Comparison of ENCODE assay signal across 9 mouse cellular contexts in the genomic region with DNA sequence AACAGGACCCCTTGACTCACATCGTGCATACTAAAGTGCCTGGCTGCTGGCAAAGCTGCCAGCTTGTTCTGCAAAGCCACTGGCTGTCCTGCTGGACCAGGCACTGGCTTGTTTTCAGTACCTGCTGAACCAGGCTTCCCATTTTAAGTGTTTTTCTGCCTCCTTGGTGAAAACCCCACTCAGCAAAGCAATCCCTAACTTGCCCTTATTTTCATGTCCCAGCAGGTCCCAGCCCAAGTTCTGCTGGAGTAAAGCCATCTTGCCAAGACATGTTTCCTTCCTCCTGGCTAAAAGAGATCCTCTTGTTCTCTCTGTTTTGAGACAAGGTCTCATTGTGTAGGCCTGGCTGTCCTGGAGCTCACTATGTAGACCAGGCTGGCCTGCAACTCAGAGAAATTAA. TPM values are rescaled to one million over a fixed set of nuclear protein-coding genes. Genes with fewer than 3 reads are reported as not detected.
DNase-seq lines count a peak whose midpoint lies in the region; ATAC-seq and TF ChIP-seq lines count a peak whose summit lies in the region.
"Had no signal": no experiment of that assay in that cellular context is flagged by ENCODE, and none has a peak within 500 bp of the region (broad histone marks: within the 10 kb centered on the region; RNA-seq: fewer than 3 reads in every experiment).

No protein-coding gene starts in this region.

- H3K4me2 ChIP-seq in hindbrain, embryonic 11.5 days (replicated peaks; ENCODE audit: low read depth, low read length) = no peak overlapping the region
- 0 out of 2 replicates have a peak overlapping the region, but pooled peaks have one; percentile 11 for H3K4me2 ChIP-seq in CH12.LX (ENCODE audit: insufficient read depth, low read depth, poor library complexity, severe bottlenecking)
- peak overlapping the region; percentile 89 for H3K4me2 ChIP-seq in liver, embryonic 13.5 days

- ATAC-seq in hindbrain, embryonic 11.5 days (ENCODE audit: low FRiP score) = no peak
- no peak for ATAC-seq in liver, embryonic 13.5 days (ENCODE audit: low read depth)
- ATAC-seq: Patski had no signal

- no peak overlapping the region for H3K9ac ChIP-seq in hindbrain, embryonic 11.5 days (ENCODE audit: low read depth, low read length)
- no peak overlapping the region for H3K9ac ChIP-seq in CH12.LX (ENCODE audit: insufficient read depth, low read depth)
- H3K9ac ChIP-seq in MEL (ENCODE audit: control insufficient read depth, low read depth, low read length, poor library complexity, severe bottlenecking) = peak overlapping the region; percentile 98; the same call in 1 of the 2 replicates
- no peak overlapping the region; the same call in 1 of the 2 replicates for H3K9ac ChIP-seq in liver, embryonic 13.5 days

- 97% methylated on average over 1 of the region's 1 CpGs for WGBS in hindbrain, embryonic 10.5 days
- WGBS in hindbrain, embryonic 11.5 days = 81% methylated on average over 1 of the region's 1 CpGs
- 94% methylated on average over 1 of the region's 1 CpGs for WGBS in liver, embryonic 13.5 days (ENCODE audit: insufficient replicate concordance)

- no peak for TF ChIP-seq RAD21 in CH12.LX (IDR thresholded peaks at IDR 0.05; ENCODE audit: low read depth, low read length)
- no peak for TF ChIP-seq RAD21 in MEL (IDR thresholded peaks at IDR 0.05; ENCODE audit: low read depth, low read length)

- H3K27ac ChIP-seq in hindbrain, embryonic 10.5 days = no peak overlapping the region
- H3K27ac ChIP-seq in hindbrain, embryonic 11.5 days (ENCODE audit: low read depth, low read length) = no peak overlapping the region
- H3K27ac ChIP-seq in CH12.LX (ENCODE audit: insufficient read depth, low read depth) (no peak overlapping the region), MEL (ENCODE audit: control insufficient read depth, low read depth, low read length) (no peak overlapping the region)
- no peak overlapping the region for H3K27ac ChIP-seq in liver, embryonic 13.5 days

- peaks cover 52% of the 10 kb centered on the region for H3K36me3 ChIP-seq in hindbrain, embryonic 10.5 days
- peaks cover 17% of the 10 kb centered on the region for H3K36me3 ChIP-seq in hindbrain, embryonic 11.5 days (ENCODE audit: control insufficient read depth, insufficient read depth, low read length)
- H3K36me3 ChIP-seq in CH12.LX (replicated peaks in 1 of 2; ENCODE audit: control insufficient read depth in 1 of 2, insufficient read depth in 1 of 2, low read length in 1 of 2) (peaks cover 49 to 56% of the 10 kb centered on the region in 2 experiments), MEL (ENCODE audit: control insufficient read depth in 1 of 2, insufficient read depth in 2 of 2, low read length in 2 of 2) (peaks cover 4 to 34% of the 10 kb centered on the region in 2 experiments; a peak in 3 of 4 replicates)
- peaks cover 57% of the 10 kb centered on the region for H3K36me3 ChIP-seq in liver, embryonic 13.5 days

- TF ChIP-seq EP300 in CH12.LX (IDR thresholded peaks at IDR 0.05; ENCODE audit: low read length) = no peak
- TF ChIP-seq EP300 in MEL (IDR thresholded peaks at IDR 0.05; ENCODE audit: low read depth in 1 of 2, low read length in 2 of 2) = no peak

- H3K79me2 ChIP-seq in CH12.LX (replicated peaks; ENCODE audit: control insufficient read depth, extremely low read depth, insufficient read depth, poor library complexity, severe bottlenecking) (peaks cover 28% of the 10 kb centered on the region), MEL (ENCODE audit: control insufficient read depth, insufficient read depth, low read length, poor library complexity) (peaks cover 25% of the 10 kb centered on the region)

- TF ChIP-seq POLR2A in CH12.LX (IDR thresholded peaks at IDR 0.05; ENCODE audit: low read depth, low read length) (no peak), MEL (IDR thresholded peaks at IDR 0.05; ENCODE audit: control insufficient read depth in 1 of 2, insufficient read depth in 1 of 2, low read depth in 1 of 2, low read length in 2 of 2, poor library complexity in 1 of 2) (no peak)

- TF ChIP-seq CTCF in CH12.LX (conservative IDR thresholded peaks at IDR 0.05 in 1 of 2, IDR thresholded peaks at IDR 0.05 in 1 of 2; ENCODE audit: low read depth in 2 of 2, low read length in 2 of 2) (no peak), MEL (IDR thresholded peaks at IDR 0.05 in 2 of 3, conservative IDR thresholded peaks at IDR 0.05 in 1 of 3; ENCODE audit: control insufficient read depth in 1 of 3, insufficient read depth in 1 of 3, low read depth in 2 of 3, low read length in 3 of 3, poor library complexity in 1 of 3, severe bottlenecking in 1 of 3) (no peak)

- peak overlapping the region; percentile 78 for H3K4me3 ChIP-seq in hindbrain, embryonic 10.5 days
- H3K4me3 ChIP-seq in hindbrain, embryonic 11.5 days (ENCODE audit: low read depth, low read length) = no peak overlapping the region
- H3K4me3 ChIP-seq in CH12.LX (replicated peaks in 1 of 3; ENCODE audit: low read depth in 2 of 3, low read length in 2 of 3, poor library complexity in 1 of 3) (peak overlapping the region in 1 of 3 experiments; percentile 3), MEL (ENCODE audit: control insufficient read depth in 1 of 2, insufficient read depth in 1 of 2, low read depth in 2 of 2, low read length in 2 of 2) (peak overlapping the region in 1 of 2 experiments; percentile 98; a peak in 2 of 4 replicates)
- H3K4me3 ChIP-seq in liver, embryonic 13.5 days (replicated peaks) = peak overlapping the region; percentile 73

- H3K27me3 ChIP-seq in hindbrain, embryonic 10.5 days (ENCODE audit: insufficient read depth, poor library complexity, severe bottlenecking) = peaks cover 6% of the 10 kb centered on the region; the same call in 1 of the 2 replicates
- H3K27me3 ChIP-seq in hindbrain, embryonic 11.5 days (ENCODE audit: control insufficient read depth, insufficient read depth, low read length) = no peaks in the 10 kb centered on the region
- H3K27me3 ChIP-seq in CH12.LX (replicated peaks) (no peaks in the 10 kb centered on the region), MEL (ENCODE audit: control insufficient read depth in 1 of 2, insufficient read depth in 2 of 2, low read length in 2 of 2) (no peaks in the 10 kb centered on the region)
- no peaks in the 10 kb centered on the region for H3K27me3 ChIP-seq in liver, embryonic 13.5 days
- H3K27me3 ChIP-seq: Patski had no signal

- H3K4me1 ChIP-seq in hindbrain, embryonic 10.5 days (replicated peaks) = peaks cover 30% of the 10 kb centered on the region
- H3K4me1 ChIP-seq in hindbrain, embryonic 11.5 days (replicated peaks; ENCODE audit: control insufficient read depth, insufficient read depth, low read length) = no peaks in the 10 kb centered on the region; the same call in 1 of the 2 replicates
- H3K4me1 ChIP-seq in CH12.LX (ENCODE audit: control insufficient read depth in 1 of 2, insufficient read depth in 2 of 2) = peaks cover 16 to 44% of the 10 kb centered on the region in 2 experiments
- H3K4me1 ChIP-seq in MEL (ENCODE audit: control insufficient read depth in 1 of 2, insufficient read depth in 2 of 2, low read length in 2 of 2) = peaks cover 7 to 27% of the 10 kb centered on the region in 2 experiments
- peaks cover 51% of the 10 kb centered on the region for H3K4me1 ChIP-seq in liver, embryonic 13.5 days (replicated peaks)

- in situ Hi-C loops in CH12.LX (cut with MboI; ENCODE audit: low pct_ligation_motif_present, low pct_unique_long_range_greater_than_20kb, low sequenced_read_pairs) = loop anchor here (25.0 kb wide), 1 partner anchor 843 kb away; a partner anchor contains a TSS

- dilution Hi-C loops in CH12.LX (cut with MboI; ENCODE audit: extremely low pct_ligation_motif_present, extremely low pct_unique_long_range_greater_than_20kb, low sequenced_read_pairs) = no loop called here

- no peak for DNase-seq in hindbrain, embryonic 10.5 days (ENCODE audit: low spot score)
- no peak for DNase-seq in hindbrain, embryonic 11.5 days (ENCODE audit: low spot score)
- DNase-seq in CH12.LX (ENCODE audit: extremely low read depth) (no peak), MEL (ENCODE audit: low read depth, low spot score) (no peak)
- DNase-seq in liver, embryonic 13.5 days = no peak
- DNase-seq in embryo, embryonic 10.5 days (ENCODE audit: low spot score) = no peak
- no peak for DNase-seq in cerebellum, postnatal 36 days
- DNase-seq: right cerebral cortex, postnatal 14 days had no signal

- no peaks in the 10 kb centered on the region for H3K9me3 ChIP-seq in hindbrain, embryonic 10.5 days
- H3K9me3 ChIP-seq in hindbrain, embryonic 11.5 days (ENCODE audit: control insufficient read depth, low read length) = no peaks in the 10 kb centered on the region
- no peaks in the 10 kb centered on the region for H3K9me3 ChIP-seq in CH12.LX (replicated peaks; ENCODE audit: low read length)
- no peaks in the 10 kb centered on the region for H3K9me3 ChIP-seq in MEL (replicated peaks; ENCODE audit: insufficient read depth, low read length)
- H3K9me3 ChIP-seq in liver, embryonic 13.5 days (replicated peaks) = no peaks in the 10 kb centered on the region

RNA-seq across cellular contexts. Expression of a gene that starts 1.6 kb away (rescaled TPM):
- 170 and 182 TPM in 2 replicates for polyA plus RNA-seq in hindbrain, embryonic 10.5 days (2016; fragmentation: Nextera tagmentation; extraction: Ambion mirVana)
- 176 and 180 TPM in 2 replicates for polyA plus RNA-seq in hindbrain, embryonic 11.5 days (2014; fragmentation: Nextera tagmentation; extraction: Ambion mirVana)
- total RNA-seq in CH12.LX (2012; rRNA removed) = 234 and 310 TPM in 2 replicates
- 171 and 199 TPM in 2 replicates for total RNA-seq in CH12.LX (2014; rRNA removed)
- polyA plus RNA-seq in CH12.LX (2012; ENCODE audit: insufficient read length, low read depth) = 291 and 339 TPM in 2 replicates
- total RNA-seq in MEL (2012; rRNA removed) = 310 and 359 TPM in 2 replicates
- 100 to 1,000 TPM in 1 of 2 experiments, not detected in 1; 482 TPM for polyA plus RNA-seq in MEL (2012; ENCODE audit: insufficient read depth in 1 of 2, insufficient read length in 2 of 2, low read depth in 1 of 2, low replicate concordance in 2 of 2, missing spikeins in 1 of 2)
- polyA plus RNA-seq in liver, embryonic 13.5 days (2015; fragmentation: Nextera tagmentation; extraction: Ambion mirVana) = 122 and 132 TPM in 2 replicates

RNA-seq across cellular contexts. Expression of a gene that starts 22.1 kb away (rescaled TPM):
- 902 and 1,086 TPM in 2 replicates for polyA plus RNA-seq in hindbrain, embryonic 10.5 days (2016; fragmentation: Nextera tagmentation; extraction: Ambion mirVana)
- 988 and 1,001 TPM in 2 replicates for polyA plus RNA-seq in hindbrain, embryonic 11.5 days (2014; fragmentation: Nextera tagmentation; extraction: Ambion mirVana)
- total RNA-seq in CH12.LX (2012; rRNA removed) (62.2 and 65.2 TPM in 2 replicates), CH12.LX (2014; rRNA removed) (44.1 and 44.9 TPM in 2 replicates), MEL (2012; rRNA removed) (13.1 and 15.8 TPM in 2 replicates)
- polyA plus RNA-seq in CH12.LX (2012; ENCODE audit: insufficient read length, low read depth) (244 and 257 TPM in 2 replicates), MEL (2012; ENCODE audit: insufficient read depth in 1 of 2, insufficient read length in 2 of 2, low read depth in 1 of 2, low replicate concordance in 2 of 2, missing spikeins in 1 of 2) (10 to 100 TPM in 1 of 2 experiments, not detected in 1; 71.2 TPM)
- polyA plus RNA-seq in liver, embryonic 13.5 days (2015; fragmentation: Nextera tagmentation; extraction: Ambion mirVana) = 368 and 374 TPM in 2 replicates

RNA-seq across cellular contexts. Expression of a gene that starts 23.1 kb away (rescaled TPM):
- 12.1 and 12.5 TPM in 2 replicates for polyA plus RNA-seq in hindbrain, embryonic 10.5 days (2016; fragmentation: Nextera tagmentation; extraction: Ambion mirVana)
- polyA plus RNA-seq in hindbrain, embryonic 11.5 days (2014; fragmentation: Nextera tagmentation; extraction: Ambion mirVana) = 6.4 and 10.9 TPM in 2 replicates
- total RNA-seq in CH12.LX (2012; rRNA removed) = 4.7 and 7.0 TPM in 2 replicates
- total RNA-seq in CH12.LX (2014; rRNA removed) = 1.1 and 1.2 TPM in 2 replicates
- 4.4 and 5.2 TPM in 2 replicates for polyA plus RNA-seq in CH12.LX (2012; ENCODE audit: insufficient read length, low read depth)
- 2.5 and 3.2 TPM in 2 replicates for total RNA-seq in MEL (2012; rRNA removed)
- polyA plus RNA-seq in MEL (2012; ENCODE audit: insufficient read depth in 1 of 2, insufficient read length in 2 of 2, low read depth in 1 of 2, low replicate concordance in 2 of 2, missing spikeins in 1 of 2) = 1 to 10 TPM in 1 of 2 experiments, not detected in 1; 6.2 TPM
- 3.9 and 4.6 TPM in 2 replicates for polyA plus RNA-seq in liver, embryonic 13.5 days (2015; fragmentation: Nextera tagmentation; extraction: Ambion mirVana)
